ENCODE assay signal across 21 mouse cellular contexts in genomic region chr1:33453299-33453698, GRCm38 (mm10).
A peak's percentile ranks its signal among the peaks of the same experiment; 100 is the strongest.
DNase-seq lines count a peak whose midpoint lies in the region; ATAC-seq lines count a peak whose summit lies in the region.
"Had no signal": no experiment of that assay in that cellular context is flagged by ENCODE, and none has a peak within 500 bp of the region (broad histone marks: within the 10 kb centered on the region; RNA-seq: fewer than 3 reads in every experiment).

No protein-coding gene starts in this region.

- H3K27me3 ChIP-seq in limb, embryonic 11.5 days (ENCODE audit: control insufficient read depth, insufficient read depth, low read length) = no peaks in the 10 kb centered on the region
- H3K27me3 ChIP-seq in limb, embryonic 10.5 days (ENCODE audit: low read depth, poor library complexity, severe bottlenecking) = no peaks in the 10 kb centered on the region
- H3K27me3 ChIP-seq in midbrain, embryonic 15.5 days (replicated peaks) = no peaks in the 10 kb centered on the region
- no peaks in the 10 kb centered on the region for H3K27me3 ChIP-seq in midbrain, embryonic 10.5 days (ENCODE audit: low read depth, poor library complexity, severe bottlenecking)
- H3K27me3 ChIP-seq: embryonic facial prominence, embryonic 12.5 days; forebrain, embryonic 13.5 days; forebrain, embryonic 15.5 days had no signal

- 87% methylated on average over 9 of the region's 9 CpGs for WGBS in limb, embryonic 11.5 days
- 91% methylated on average over 9 of the region's 9 CpGs for WGBS in limb, embryonic 10.5 days
- WGBS in midbrain, embryonic 15.5 days = 84% methylated on average over 9 of the region's 9 CpGs
- 91% methylated on average over 9 of the region's 9 CpGs for WGBS in midbrain, embryonic 10.5 days

- ATAC-seq in limb, embryonic 11.5 days (ENCODE audit: insufficient number of reproducible peaks, low FRiP score, low TSS enrichment, low read depth) = no peak
- peak; percentile 70 for ATAC-seq in megakaryocyte, adult 5-6 weeks (ENCODE audit: poor library complexity, severe bottlenecking)
- peak; percentile 19; the same call in 1 of the 2 replicates for ATAC-seq in neutrophil, adult 5-6 weeks (ENCODE audit: extremely low read depth, insufficient number of reproducible peaks, low FRiP score, poor library complexity, severe bottlenecking)
- ATAC-seq in cerebellum, adult (ENCODE audit: insufficient number of reproducible peaks, low FRiP score, low TSS enrichment) = no peak
- ATAC-seq in midbrain, embryonic 15.5 days (replicated peaks) = no peak
- ATAC-seq: CD4-positive, CD25-positive, alpha-beta regulatory T cell, adult 4 months; forebrain, embryonic 13.5 days; forebrain, embryonic 15.5 days had no signal

- H3K4me2 ChIP-seq in limb, embryonic 11.5 days (ENCODE audit: low read depth, severe bottlenecking) = no peak overlapping the region
- no peak overlapping the region for H3K4me2 ChIP-seq in midbrain, embryonic 15.5 days
- H3K4me2 ChIP-seq: embryonic facial prominence, embryonic 12.5 days; forebrain, embryonic 13.5 days; forebrain, embryonic 15.5 days had no signal

- no peaks in the 10 kb centered on the region for H3K9me3 ChIP-seq in limb, embryonic 11.5 days (ENCODE audit: control insufficient read depth, low read length)
- H3K9me3 ChIP-seq in limb, embryonic 10.5 days (replicated peaks) = no peaks in the 10 kb centered on the region
- H3K9me3 ChIP-seq in midbrain, embryonic 15.5 days = no peaks in the 10 kb centered on the region
- H3K9me3 ChIP-seq in midbrain, embryonic 10.5 days (replicated peaks) = no peaks in the 10 kb centered on the region
- H3K9me3 ChIP-seq: embryonic facial prominence, embryonic 10.5 days; embryonic facial prominence, embryonic 12.5 days; forebrain, embryonic 13.5 days; forebrain, embryonic 15.5 days had no signal

- no peak overlapping the region for H3K4me3 ChIP-seq in limb, embryonic 11.5 days (ENCODE audit: low read depth, low read length)
- H3K4me3 ChIP-seq in limb, embryonic 10.5 days = no peak overlapping the region
- H3K4me3 ChIP-seq in midbrain, embryonic 15.5 days = no peak overlapping the region
- no peak overlapping the region for H3K4me3 ChIP-seq in midbrain, embryonic 10.5 days
- H3K4me3 ChIP-seq: embryonic facial prominence, embryonic 10.5 days; embryonic facial prominence, embryonic 12.5 days; forebrain, embryonic 13.5 days; forebrain, embryonic 15.5 days had no signal

- no peaks in the 10 kb centered on the region for H3K4me1 ChIP-seq in limb, embryonic 11.5 days (ENCODE audit: control insufficient read depth, insufficient read depth, low read length)
- H3K4me1 ChIP-seq in limb, embryonic 10.5 days = no peaks in the 10 kb centered on the region
- no peaks in the 10 kb centered on the region for H3K4me1 ChIP-seq in midbrain, embryonic 15.5 days
- no peaks in the 10 kb centered on the region for H3K4me1 ChIP-seq in midbrain, embryonic 10.5 days
- H3K4me1 ChIP-seq: embryonic facial prominence, embryonic 10.5 days; embryonic facial prominence, embryonic 12.5 days; forebrain, embryonic 13.5 days; forebrain, embryonic 15.5 days had no signal

- no peak overlapping the region for H3K9ac ChIP-seq in limb, embryonic 11.5 days (ENCODE audit: low read length)
- H3K9ac ChIP-seq in midbrain, embryonic 15.5 days = no peak overlapping the region
- H3K9ac ChIP-seq: embryonic facial prominence, embryonic 12.5 days; forebrain, embryonic 13.5 days; forebrain, embryonic 15.5 days had no signal

- no peak overlapping the region for H3K27ac ChIP-seq in limb, embryonic 11.5 days (replicated peaks; ENCODE audit: low read depth, low read length)
- H3K27ac ChIP-seq in limb, embryonic 10.5 days = no peak overlapping the region
- H3K27ac ChIP-seq in midbrain, embryonic 15.5 days = no peak overlapping the region
- H3K27ac ChIP-seq in midbrain, embryonic 10.5 days (replicated peaks) = no peak overlapping the region
- H3K27ac ChIP-seq: embryonic facial prominence, embryonic 10.5 days; embryonic facial prominence, embryonic 12.5 days; forebrain, embryonic 13.5 days; forebrain, embryonic 15.5 days had no signal

- DNase-seq in limb, embryonic 11.5 days (ENCODE audit: low spot score) = peak; percentile 16
- no peak for DNase-seq in limb, embryonic 10.5 days (ENCODE audit: low spot score)
- no peak for DNase-seq in midbrain, embryonic 10.5 days (ENCODE audit: low spot score)
- DNase-seq: adrenal gland, adult 2 months; adrenal gland, postnatal 10 days; adrenal gland, postnatal 25 days; B cell, adult 2 months; cerebellum, adult 11-12 months; cerebellum, adult 2 months; cerebellum, adult 9-10 months; cerebellum, postnatal 10 days; cerebellum, postnatal 25 days had no signal

- no peaks in the 10 kb centered on the region for H3K36me3 ChIP-seq in limb, embryonic 11.5 days (ENCODE audit: control insufficient read depth, insufficient read depth, low read length)
- H3K36me3 ChIP-seq in limb, embryonic 10.5 days = 0 out of 2 replicates have a peak, but pooled peaks cover 5% of the 10 kb centered on the region
- no peaks in the 10 kb centered on the region for H3K36me3 ChIP-seq in midbrain, embryonic 15.5 days (replicated peaks)
- H3K36me3 ChIP-seq in midbrain, embryonic 10.5 days = peaks cover 7% of the 10 kb centered on the region; the same call in 1 of the 2 replicates
- H3K36me3 ChIP-seq: embryonic facial prominence, embryonic 10.5 days; embryonic facial prominence, embryonic 12.5 days; forebrain, embryonic 15.5 days had no signal

Comparison
In these comparisons a context has a peak if more than half of its experiments do, and no peak if none do; other contexts are left out.
1. ATAC-seq: peak in megakaryocyte, adult 5-6 weeks (single experiment) and neutrophil, adult 5-6 weeks (single experiment); none in limb, embryonic 11.5 days (single experiment), cerebellum, adult (single experiment) and midbrain, embryonic 15.5 days (single experiment).